Mouse (Mus musculus): ENCODE data around the gene Dao. TPM values are rescaled to one million over a fixed set of nuclear protein-coding genes. Genes with fewer than 3 reads are reported as not detected.

The Dao gene
- polyA plus RNA-seq, 1 experiment from 2014 or later, result 3.1 TPM

GRCm38 (mm10) chr5:113976597-113976996, 26.9 kb upstream of the Dao start:
- no peaks in the 10 kb centered on the region for H3K9me3 ChIP-seq (replicated peaks; ENCODE audit: control insufficient read depth, low read length)
- H3K36me3 ChIP-seq (ENCODE audit: control insufficient read depth, insufficient read depth, low read length), result no peaks in the 10 kb centered on the region

GRCm38 (mm10) chr5:113977309-113977708, 26.2 kb upstream of the Dao start:
- no peaks in the 10 kb centered on the region for H3K27me3 ChIP-seq (ENCODE audit: control insufficient read depth, insufficient read depth, low read length)
- H3K4me3 ChIP-seq (replicated peaks; ENCODE audit: low read length), result no peak overlapping the region
- H3K27ac ChIP-seq (ENCODE audit: low read length), result no peak overlapping the region
- WGBS, result 72% methylated on average over 8 of the region's 8 CpGs
- no peaks in the 10 kb centered on the region for H3K36me3 ChIP-seq (ENCODE audit: control insufficient read depth, insufficient read depth, low read length)
- no peak overlapping the region for H3K9ac ChIP-seq (ENCODE audit: low read length)
- no peak overlapping the region for H3K4me2 ChIP-seq (ENCODE audit: low read depth, low read length)
- ATAC-seq (ENCODE audit: insufficient read depth, low FRiP score), result no peak
- H3K9me3 ChIP-seq (replicated peaks; ENCODE audit: control insufficient read depth, low read length), result no peaks in the 10 kb centered on the region
- peaks cover 37% of the 10 kb centered on the region for H3K4me1 ChIP-seq (ENCODE audit: control insufficient read depth, insufficient read depth, low read length)

More at GRCm38 (mm10) chr5:113976597-113976996, 26.9 kb upstream of the Dao start:
- Histone ChIP-seq H3K27me3 (ENCODE audit: control insufficient read depth, insufficient read depth, low read length) (no peaks in the 10 kb centered on the region), H3K9ac (ENCODE audit: low read length) (no peak overlapping the region), H3K4me3 (replicated peaks; ENCODE audit: low read length) (no peak overlapping the region), H3K4me1 (ENCODE audit: control insufficient read depth, insufficient read depth, low read length) (peaks cover 40% of the 10 kb centered on the region), H3K4me2 (ENCODE audit: low read depth, low read length) (no peak overlapping the region), H3K27ac (ENCODE audit: low read length) (no peak overlapping the region)
- 72% methylated on average over 8 of the region's 8 CpGs for WGBS
- no peak for ATAC-seq (ENCODE audit: insufficient read depth, low FRiP score)

GRCm38 (mm10) chr5:113980511-113980910, 23.0 kb upstream of the Dao start:
- Histone ChIP-seq H3K4me1 (ENCODE audit: control insufficient read depth, insufficient read depth, low read length) (peaks cover 10% of the 10 kb centered on the region), H3K27me3 (ENCODE audit: control insufficient read depth, insufficient read depth, low read length) (no peaks in the 10 kb centered on the region), H3K9ac (ENCODE audit: low read length) (no peak overlapping the region), H3K36me3 (ENCODE audit: control insufficient read depth, insufficient read depth, low read length) (no peaks in the 10 kb centered on the region), H3K4me3 (replicated peaks; ENCODE audit: low read length) (no peak overlapping the region), H3K4me2 (ENCODE audit: low read depth, low read length) (no peak overlapping the region), H3K9me3 (replicated peaks; ENCODE audit: control insufficient read depth, low read length) (no peaks in the 10 kb centered on the region), H3K27ac (ENCODE audit: low read length) (no peak overlapping the region)
- WGBS, result 65% methylated on average over 1 of the region's 1 CpGs
- no peak for ATAC-seq (ENCODE audit: insufficient read depth, low FRiP score)

DNA sequence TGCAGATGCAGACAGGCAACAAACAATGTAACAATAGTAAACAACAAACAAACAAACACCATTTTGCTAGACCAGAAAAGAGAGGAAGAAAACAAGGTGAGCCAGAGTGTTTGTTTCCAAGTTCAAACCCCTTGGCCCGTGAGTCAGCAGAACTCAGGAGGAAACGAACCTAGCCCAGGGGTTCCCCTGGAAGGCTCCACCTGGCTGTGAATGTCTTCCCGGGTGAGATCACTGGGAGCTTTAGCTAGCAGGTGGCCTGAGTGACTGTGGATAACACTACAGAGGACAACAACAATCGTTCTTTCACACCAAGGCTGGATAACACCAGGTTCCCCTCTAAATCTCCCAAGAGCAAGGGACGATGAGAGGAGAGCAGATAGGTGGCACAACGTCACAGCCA, 22.3 kb upstream of the Dao start:
- no peak overlapping the region for H3K4me2 ChIP-seq (ENCODE audit: low read depth, low read length)
- no peak for ATAC-seq (ENCODE audit: insufficient read depth, low FRiP score)
- H3K4me1 ChIP-seq (ENCODE audit: control insufficient read depth, insufficient read depth, low read length), result peaks cover 8% of the 10 kb centered on the region
- H3K9ac ChIP-seq (ENCODE audit: low read length), result no peak overlapping the region
- no peaks in the 10 kb centered on the region for H3K9me3 ChIP-seq (replicated peaks; ENCODE audit: control insufficient read depth, low read length)
- WGBS, result 81% methylated on average over 6 of the region's 6 CpGs
- no peak overlapping the region for H3K4me3 ChIP-seq (replicated peaks; ENCODE audit: low read length)
- H3K27me3 ChIP-seq (ENCODE audit: control insufficient read depth, insufficient read depth, low read length), result no peaks in the 10 kb centered on the region
- no peaks in the 10 kb centered on the region for H3K36me3 ChIP-seq (ENCODE audit: control insufficient read depth, insufficient read depth, low read length)
- no peak overlapping the region for H3K27ac ChIP-seq (ENCODE audit: low read length)

GRCm38 (mm10) chr5:113981843-113982242, 21.7 kb upstream of the Dao start:
- H3K27me3 ChIP-seq (ENCODE audit: control insufficient read depth, insufficient read depth, low read length), result no peaks in the 10 kb centered on the region

GRCm38 (mm10) chr5:113983541-113983940, 20.0 kb upstream of the Dao start:
- Histone ChIP-seq H3K9ac (ENCODE audit: low read length) (no peak overlapping the region), H3K36me3 (ENCODE audit: control insufficient read depth, insufficient read depth, low read length) (no peaks in the 10 kb centered on the region), H3K4me2 (ENCODE audit: low read depth, low read length) (no peak overlapping the region), H3K4me3 (replicated peaks; ENCODE audit: low read length) (no peak overlapping the region), H3K27ac (ENCODE audit: low read length) (no peak overlapping the region), H3K27me3 (ENCODE audit: control insufficient read depth, insufficient read depth, low read length) (no peaks in the 10 kb centered on the region), H3K9me3 (replicated peaks; ENCODE audit: control insufficient read depth, low read length) (no peaks in the 10 kb centered on the region), H3K4me1 (ENCODE audit: control insufficient read depth, insufficient read depth, low read length) (peaks cover 16% of the 10 kb centered on the region)
- WGBS, result 61% methylated on average over 6 of the region's 6 CpGs
- ATAC-seq (ENCODE audit: insufficient read depth, low FRiP score), result no peak

More at GRCm38 (mm10) chr5:113981843-113982242, 21.7 kb upstream of the Dao start:
- no peak overlapping the region for H3K4me2 ChIP-seq (ENCODE audit: low read depth, low read length)
- no peaks in the 10 kb centered on the region for H3K9me3 ChIP-seq (replicated peaks; ENCODE audit: control insufficient read depth, low read length)
- no peak overlapping the region for H3K27ac ChIP-seq (ENCODE audit: low read length)
- H3K4me3 ChIP-seq (replicated peaks; ENCODE audit: low read length), result no peak overlapping the region
- 79% methylated on average over 8 of the region's 8 CpGs for WGBS
- no peak overlapping the region for H3K9ac ChIP-seq (ENCODE audit: low read length)
- no peaks in the 10 kb centered on the region for H3K36me3 ChIP-seq (ENCODE audit: control insufficient read depth, insufficient read depth, low read length)
- ATAC-seq (ENCODE audit: insufficient read depth, low FRiP score), result no peak
- peaks cover 15% of the 10 kb centered on the region for H3K4me1 ChIP-seq (ENCODE audit: control insufficient read depth, insufficient read depth, low read length)

GRCm38 (mm10) chr5:113984025-113984740, 19.3 kb upstream of the Dao start:
- no peak overlapping the region for H3K9ac ChIP-seq (ENCODE audit: low read length)
- H3K4me1 ChIP-seq (ENCODE audit: control insufficient read depth, insufficient read depth, low read length), result peaks cover 16% of the 10 kb centered on the region
- no peak overlapping the region for H3K27ac ChIP-seq (ENCODE audit: low read length)
- H3K4me2 ChIP-seq (ENCODE audit: low read depth, low read length), result no peak overlapping the region
- H3K4me3 ChIP-seq (replicated peaks; ENCODE audit: low read length), result no peak overlapping the region
- no peaks in the 10 kb centered on the region for H3K9me3 ChIP-seq (replicated peaks; ENCODE audit: control insufficient read depth, low read length)
- WGBS, result 72% methylated on average over 13 of the region's 13 CpGs
- 0 out of 2 replicates have a peak, but pooled peaks have one; percentile 44 for ATAC-seq (ENCODE audit: insufficient read depth, low FRiP score)
- no peaks in the 10 kb centered on the region for H3K27me3 ChIP-seq (ENCODE audit: control insufficient read depth, insufficient read depth, low read length)
- no peaks in the 10 kb centered on the region for H3K36me3 ChIP-seq (ENCODE audit: control insufficient read depth, insufficient read depth, low read length)

DNA sequence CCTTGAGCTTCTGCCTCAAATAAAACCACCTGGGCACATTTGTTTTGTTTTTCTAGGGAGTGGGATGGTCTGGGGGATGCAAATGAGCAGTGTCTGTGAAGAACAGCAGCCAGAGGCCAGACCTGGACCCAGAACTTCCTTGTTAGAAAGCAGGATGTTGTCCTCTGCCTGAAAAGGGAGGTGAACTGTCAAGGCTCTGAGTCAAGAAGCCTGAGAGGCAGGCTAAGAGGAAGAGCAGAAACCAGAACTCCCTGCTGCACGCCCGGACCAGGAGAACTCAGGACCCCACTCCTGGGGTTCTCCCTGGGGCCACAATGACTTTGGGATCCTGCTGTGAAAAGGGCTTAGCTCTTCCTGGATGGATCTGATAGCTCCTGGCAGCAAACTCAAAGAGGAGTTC, 17.8 kb upstream of the Dao start:
- Histone ChIP-seq H3K9ac (ENCODE audit: low read length) (no peak overlapping the region), H3K27me3 (ENCODE audit: control insufficient read depth, insufficient read depth, low read length) (no peaks in the 10 kb centered on the region), H3K9me3 (replicated peaks; ENCODE audit: control insufficient read depth, low read length) (no peaks in the 10 kb centered on the region), H3K4me2 (ENCODE audit: low read depth, low read length) (no peak overlapping the region), H3K4me1 (ENCODE audit: control insufficient read depth, insufficient read depth, low read length) (peaks cover 24% of the 10 kb centered on the region), H3K36me3 (ENCODE audit: control insufficient read depth, insufficient read depth, low read length) (no peaks in the 10 kb centered on the region), H3K27ac (ENCODE audit: low read length) (peak overlapping the region; percentile 4; the same call in 1 of the 2 replicates), H3K4me3 (replicated peaks; ENCODE audit: low read length) (no peak overlapping the region)
- 56% methylated on average over 2 of the region's 2 CpGs for WGBS
- ATAC-seq (ENCODE audit: insufficient read depth, low FRiP score), result no peak

DNA sequence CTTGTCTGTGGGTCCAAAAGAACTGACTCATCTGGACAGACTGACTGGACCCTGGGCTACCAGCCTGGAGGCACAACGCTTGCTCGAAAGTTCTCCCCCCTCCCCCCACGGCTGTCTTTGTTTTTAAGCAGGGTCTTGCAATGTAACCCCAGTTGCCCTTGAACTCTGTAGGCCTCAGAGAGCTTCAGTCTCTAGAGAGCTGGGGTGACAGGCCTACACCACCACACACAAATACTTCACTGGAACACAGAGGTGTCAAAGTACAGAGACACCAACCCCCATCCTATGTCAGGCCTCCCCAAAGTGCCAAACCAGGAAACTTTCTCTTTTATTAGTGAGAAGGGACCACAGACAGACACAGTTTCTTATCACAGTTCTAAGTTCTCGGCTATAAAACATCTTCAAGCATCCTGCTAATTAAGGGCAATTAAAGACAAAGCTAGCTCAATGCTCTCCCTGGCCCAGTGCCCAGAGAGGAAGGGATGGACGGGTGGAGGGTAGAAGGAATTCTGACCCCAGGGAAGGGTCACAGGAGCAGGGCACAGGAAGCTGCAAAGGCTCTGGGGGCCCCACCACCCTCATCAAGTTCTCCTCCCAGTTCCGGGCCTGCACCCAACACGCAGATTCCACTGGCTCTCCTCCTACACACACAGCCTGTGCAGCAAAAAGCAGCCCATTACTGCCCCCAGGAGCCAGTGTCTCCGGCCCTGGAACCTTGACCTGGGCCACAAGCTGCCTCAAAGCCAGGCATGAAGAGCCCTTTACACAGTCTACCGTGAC, 17.1 kb upstream of the Dao start:
- no peak overlapping the region for H3K4me3 ChIP-seq (replicated peaks; ENCODE audit: low read length)
- WGBS, result 48% methylated on average over 9 of the region's 9 CpGs
- H3K27me3 ChIP-seq (ENCODE audit: control insufficient read depth, insufficient read depth, low read length), result no peaks in the 10 kb centered on the region
- peak overlapping the region; percentile 10; the same call in 1 of the 2 replicates for H3K27ac ChIP-seq (ENCODE audit: low read length)
- H3K9ac ChIP-seq (ENCODE audit: low read length), result no peak overlapping the region
- no peaks in the 10 kb centered on the region for H3K9me3 ChIP-seq (replicated peaks; ENCODE audit: control insufficient read depth, low read length)
- H3K4me1 ChIP-seq (ENCODE audit: control insufficient read depth, insufficient read depth, low read length), result peaks cover 24% of the 10 kb centered on the region
- no peaks in the 10 kb centered on the region for H3K36me3 ChIP-seq (ENCODE audit: control insufficient read depth, insufficient read depth, low read length)
- ATAC-seq (ENCODE audit: insufficient read depth, low FRiP score), result 0 out of 2 replicates have a peak, but pooled peaks have one; percentile 14
- H3K4me2 ChIP-seq (ENCODE audit: low read depth, low read length), result no peak overlapping the region

Measured in stomach, embryonic 16.5 days (tissue).